Mouse (Mus musculus): Measurements from ENCODE around the gene Tmem206. TPM values are rescaled to one million over a fixed set of nuclear protein-coding genes. Genes with fewer than 3 reads are reported as not detected.

The Tmem206 gene
- total and polyA plus RNA-seq, 3 experiments, result 4.1 to 7.4 (median 4.2) TPM

Other genes with a start within 250 kb of the Tmem206 start
- 1 to 10 TPM; 2.2 TPM for gene Batf3, start 228.1 kb upstream of the Tmem206 start, total RNA-seq (2021)
- 3.5 and 4.9 TPM in 2 replicates for gene Batf3, start 228.1 kb upstream of the Tmem206 start, polyA plus RNA-seq (2012; rRNA removed)
- gene Fam71a, start 161.1 kb upstream of the Tmem206 start, total RNA-seq (2021), result not detected
- not detected in 2 replicates for gene Fam71a, start 161.1 kb upstream of the Tmem206 start, polyA plus RNA-seq (2012; rRNA removed)
- gene Atf3, start 107.9 kb upstream of the Tmem206 start, total RNA-seq (2021), result 1 to 10 TPM; 3.0 to 3.6 TPM
- 1.1 and 2.8 TPM in 2 replicates for gene Atf3, start 107.9 kb upstream of the Tmem206 start, polyA plus RNA-seq (2012; rRNA removed)
- 10 to 100 TPM; 78.7 to 94.3 TPM for gene Nenf, start 7.7 kb upstream of the Tmem206 start, total RNA-seq (2021)
- gene Nenf, start 7.7 kb upstream of the Tmem206 start, polyA plus RNA-seq (2012; rRNA removed), result 249 and 261 TPM in 2 replicates
- 100 to 1,000 TPM; 212 to 218 TPM for gene Ppp2r5a, start 77.4 kb downstream of the Tmem206 start, total RNA-seq (2021)
- 93.3 and 162 TPM in 2 replicates for gene Ppp2r5a, start 77.4 kb downstream of the Tmem206 start, polyA plus RNA-seq (2012; rRNA removed)
- 1 to 10 TPM in 1 of 2 experiments, under 1 TPM in 1; 0.90 to 1.0 TPM for gene Dtl, start 249.6 kb downstream of the Tmem206 start, total RNA-seq (2021)
- 0.19 and 0.34 TPM in 2 replicates for gene Dtl, start 249.6 kb downstream of the Tmem206 start, polyA plus RNA-seq (2012; rRNA removed)
- 10 to 100 TPM; 23.2 to 26.2 TPM for gene Ints7, start 249.7 kb downstream of the Tmem206 start, total RNA-seq (2021)
- gene Ints7, start 249.7 kb downstream of the Tmem206 start, polyA plus RNA-seq (2012; rRNA removed), result 15.9 and 19.6 TPM in 2 replicates